Mouse (Mus musculus): ENCODE results near the gene Prkg1. TPM values are rescaled to one million over a fixed set of nuclear protein-coding genes. Genes with fewer than 3 reads are reported as not detected.
"Not testable (repeated sequence)": the region's sequence is repeated elsewhere in the genome, so short reads cannot be mapped to it uniquely, and the experiment has no call there.

Gene Prkg1
- total RNA-seq, 2 experiments from 2014 or later, result 7.4 to 7.6 TPM

DNA sequence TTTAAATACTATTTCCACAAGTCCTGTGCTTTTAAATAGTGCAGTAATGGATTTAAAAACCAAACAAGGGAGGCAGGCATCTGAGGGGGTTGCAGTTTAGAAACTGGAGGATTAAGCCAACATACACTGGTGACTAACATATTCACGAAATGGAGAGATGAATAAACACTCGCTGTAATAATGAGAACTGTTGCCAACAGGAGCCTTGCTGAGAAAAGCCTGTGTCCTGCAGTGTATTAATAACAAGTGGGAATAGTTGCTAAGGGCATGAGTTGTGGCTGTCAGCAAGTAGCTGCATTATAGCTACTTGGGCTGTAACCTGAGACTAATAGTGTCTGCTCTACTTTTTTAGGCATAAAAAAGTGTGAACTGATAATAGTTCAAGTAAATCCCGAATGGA, 480.3 kb downstream of the Prkg1 start:
- DNase-seq, result no peak

DNA sequence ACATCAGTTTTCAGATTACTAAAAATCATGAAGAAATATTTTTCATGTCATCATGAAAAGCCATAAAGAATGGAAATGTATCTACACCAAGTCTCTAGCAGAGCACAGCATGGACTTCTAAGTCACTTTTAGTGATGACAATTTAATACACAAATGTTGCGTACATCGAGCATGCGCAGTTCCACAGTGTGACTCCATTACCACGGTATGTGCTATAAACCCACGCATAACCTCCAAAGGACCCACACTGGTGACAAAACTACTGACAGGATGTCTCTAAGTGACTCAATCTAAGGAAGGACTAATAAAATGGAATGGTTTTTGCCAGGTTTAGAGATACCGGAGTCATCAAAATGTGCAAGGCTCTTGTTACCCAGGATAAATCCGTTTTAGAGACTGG, 480.7 kb downstream of the Prkg1 start:
- no peak for DNase-seq

DNA sequence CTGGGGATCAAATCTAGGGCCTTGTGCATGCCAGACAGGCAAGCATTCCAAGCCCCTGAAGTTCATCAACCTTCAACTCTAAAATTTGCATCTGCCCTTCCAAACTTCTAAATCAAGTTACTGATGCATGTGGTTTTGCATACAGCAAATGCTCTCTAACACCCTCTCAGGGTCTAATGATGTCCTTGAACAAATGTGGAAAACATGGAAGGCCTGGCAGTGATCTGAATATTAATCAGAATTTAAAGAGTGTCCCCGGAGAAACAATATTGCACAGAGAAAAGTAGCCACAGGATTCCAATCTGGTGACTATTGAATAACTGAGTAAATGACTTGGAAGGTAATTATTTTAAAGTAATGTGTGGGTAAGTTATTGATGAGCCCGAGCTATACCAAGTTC, 481.2 kb downstream of the Prkg1 start:
- no peak for DNase-seq

DNA sequence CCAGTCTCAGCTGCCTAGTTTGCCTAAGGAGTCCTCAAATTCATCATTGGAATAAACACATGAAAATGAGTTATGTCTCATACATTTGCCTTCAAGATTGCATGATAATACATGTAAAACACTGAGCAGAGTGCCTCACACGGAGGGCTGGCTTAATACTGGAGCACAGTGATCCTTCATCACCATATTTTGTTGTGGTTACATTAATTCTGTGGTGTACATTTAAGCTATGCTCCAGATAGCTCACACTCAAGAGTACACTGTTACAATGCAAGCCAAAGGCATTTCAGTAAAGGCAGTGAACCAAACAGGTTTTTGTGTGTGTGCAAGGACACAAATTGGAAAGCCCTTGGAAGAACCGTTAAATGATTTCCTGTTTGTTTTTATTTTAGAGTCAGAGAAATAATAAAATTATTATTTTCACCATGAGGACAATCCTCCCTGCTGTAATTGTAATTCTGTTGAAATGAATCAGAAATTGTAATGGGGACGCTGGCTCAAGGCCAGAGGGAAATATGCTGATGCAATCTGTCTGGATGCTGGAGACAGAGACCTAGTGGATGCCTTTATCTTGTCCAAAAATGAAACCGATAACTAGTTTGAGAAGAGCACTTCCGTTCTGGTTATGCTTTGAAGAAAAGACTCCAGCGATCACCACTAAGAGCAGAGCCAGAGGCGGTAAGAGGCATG, 484.9 kb downstream of the Prkg1 start:
- peak; percentile 65 to 68 for DNase-seq

DNA sequence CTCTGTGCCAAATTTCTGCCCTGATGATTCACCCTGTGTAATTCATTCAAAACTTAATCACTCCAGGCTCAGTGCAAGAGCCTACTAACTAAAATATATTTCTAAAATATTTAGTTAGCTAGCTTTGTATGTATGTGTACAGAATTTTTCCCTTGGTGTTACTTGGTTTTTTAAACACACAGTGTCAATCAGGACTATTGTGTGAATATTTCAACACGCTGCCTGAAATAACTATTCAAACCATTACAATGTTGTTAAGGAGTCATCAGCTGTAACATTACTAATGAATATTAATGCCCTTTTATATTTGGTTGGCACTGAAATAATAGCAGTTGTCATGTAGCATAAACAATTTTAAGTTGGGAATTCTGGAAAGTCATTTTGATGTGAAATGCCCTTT, 502.4 kb downstream of the Prkg1 start:
- DNase-seq, result no peak

GRCm38 (mm10) chr19:31260494-31260893, 504.3 kb downstream of the Prkg1 start:
- DNase-seq, result no peak

DNA sequence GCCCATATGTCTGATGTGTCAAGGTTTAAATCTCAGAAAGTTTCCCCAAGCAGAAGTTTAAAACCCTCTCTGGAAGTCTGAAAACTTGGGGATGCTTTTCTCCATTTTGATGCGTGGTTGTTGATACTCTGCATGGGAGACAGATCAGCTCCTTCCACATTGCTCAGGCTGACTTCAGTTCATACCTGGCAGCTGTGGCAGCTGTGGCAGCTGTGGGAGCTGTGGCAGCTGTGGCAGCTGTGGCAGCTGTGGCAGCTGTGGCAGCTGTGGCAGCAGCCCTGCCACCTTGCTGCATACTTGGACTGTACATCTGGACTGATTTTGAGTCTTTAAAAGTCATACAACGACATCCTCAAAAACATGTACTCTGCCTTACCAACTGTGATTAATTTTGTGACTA, 509.1 kb downstream of the Prkg1 start:
- no peak for DNase-seq

DNA sequence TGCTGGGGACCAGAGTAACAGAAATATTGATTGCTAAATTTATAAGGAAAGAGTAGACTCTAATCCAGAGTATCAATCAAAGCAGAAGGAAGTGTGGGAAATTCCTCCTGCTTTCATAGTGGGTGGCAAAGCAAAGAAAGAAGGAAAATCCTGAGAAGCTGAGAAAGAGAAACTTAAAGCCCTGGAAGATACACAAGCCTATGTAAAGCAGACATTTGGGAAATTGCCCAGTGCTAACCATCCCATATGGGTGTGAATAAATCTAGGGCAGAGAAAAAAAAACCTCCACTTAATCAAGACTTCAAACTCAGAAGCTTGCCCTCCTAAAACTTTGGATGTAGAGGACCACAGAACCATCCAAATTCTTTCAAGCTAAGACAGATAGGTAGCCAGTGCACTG, 532.4 kb downstream of the Prkg1 start:
- no peak for DNase-seq

- no peak for DNase-seq
Observed at GRCm38 (mm10) chr19:31228385-31228784, 536.4 kb downstream of the Prkg1 start.

GRCm38 (mm10) chr19:31223457-31223856, 541.4 kb downstream of the Prkg1 start:
- no peak for DNase-seq

- not testable (repeated sequence) for DNase-seq
Observed at GRCm38 (mm10) chr19:31219261-31219660, 545.6 kb downstream of the Prkg1 start.

- DNase-seq, result no peak
Observed at GRCm38 (mm10) chr19:31210850-31211249, 554.0 kb downstream of the Prkg1 start.

DNA sequence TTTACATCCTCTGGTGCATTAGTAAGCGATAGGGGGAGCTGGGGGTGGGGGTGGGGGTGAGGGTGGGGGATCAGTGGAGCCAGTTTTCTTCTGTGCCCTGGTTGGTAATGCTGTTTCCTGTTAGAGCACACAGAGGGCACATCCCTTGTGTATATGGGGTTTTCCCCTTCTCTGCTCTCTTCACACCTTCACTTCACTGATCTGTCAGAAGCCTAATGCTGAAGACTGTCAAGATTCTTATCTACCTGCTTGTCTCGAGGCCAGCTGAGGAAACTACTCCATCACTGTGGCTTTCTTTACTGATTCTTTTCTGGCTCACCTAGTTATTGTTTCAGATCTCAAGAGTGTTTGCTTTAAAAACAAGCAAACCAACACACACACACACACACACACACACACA, 554.4 kb downstream of the Prkg1 start:
- DNase-seq, result no peak

DNA sequence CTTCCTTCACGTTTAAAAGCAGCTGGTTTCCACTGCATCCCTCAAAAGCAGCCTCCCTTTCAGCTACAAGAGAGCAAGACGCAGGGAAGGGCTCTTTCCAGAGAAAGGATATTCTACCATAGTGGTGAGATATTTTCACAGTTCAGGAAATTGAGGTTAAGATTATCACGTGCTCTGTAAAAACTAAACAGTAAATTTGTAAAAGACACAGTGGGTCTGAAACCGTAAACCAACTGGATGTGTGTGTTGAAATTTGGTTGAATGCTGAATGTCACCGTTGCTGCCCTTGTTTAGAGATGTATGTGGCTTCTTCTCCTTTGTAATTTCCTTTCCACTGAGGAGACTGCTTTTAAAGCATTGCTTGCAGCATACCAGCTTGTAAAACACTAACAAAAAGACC, 565.2 kb downstream of the Prkg1 start:
- no peak for DNase-seq

GRCm38 (mm10) chr19:31198461-31198860, 566.4 kb downstream of the Prkg1 start:
- no peak for DNase-seq

GRCm38 (mm10) chr19:31197076-31197475, 567.8 kb downstream of the Prkg1 start:
- no peak for DNase-seq

- DNase-seq, result no peak
Observed at GRCm38 (mm10) chr19:31188559-31189218, 576.1 kb downstream of the Prkg1 start.

DNA sequence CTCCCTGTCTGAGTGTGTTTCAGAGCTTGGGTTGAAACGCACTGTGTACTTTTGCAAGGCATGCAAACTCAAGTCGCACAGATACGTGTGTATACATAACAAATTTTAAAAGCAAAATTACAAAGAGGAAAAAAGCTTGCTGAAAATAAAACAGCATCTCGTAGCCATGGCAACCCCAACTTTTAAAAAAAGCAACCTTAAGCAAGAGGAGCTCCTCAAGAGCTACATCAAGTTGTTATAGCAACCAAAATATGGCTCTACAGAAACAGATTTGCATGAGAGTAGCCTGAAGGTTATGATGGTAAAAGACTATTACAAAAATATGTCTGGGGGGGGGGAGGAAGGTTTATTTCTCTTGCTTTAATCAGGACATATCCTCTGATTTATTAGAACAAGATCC, 584.1 kb downstream of the Prkg1 start:
- DNase-seq, result no peak

- DNase-seq, result no peak
Observed at GRCm38 (mm10) chr19:31177279-31177922, 587.4 kb downstream of the Prkg1 start.

DNA sequence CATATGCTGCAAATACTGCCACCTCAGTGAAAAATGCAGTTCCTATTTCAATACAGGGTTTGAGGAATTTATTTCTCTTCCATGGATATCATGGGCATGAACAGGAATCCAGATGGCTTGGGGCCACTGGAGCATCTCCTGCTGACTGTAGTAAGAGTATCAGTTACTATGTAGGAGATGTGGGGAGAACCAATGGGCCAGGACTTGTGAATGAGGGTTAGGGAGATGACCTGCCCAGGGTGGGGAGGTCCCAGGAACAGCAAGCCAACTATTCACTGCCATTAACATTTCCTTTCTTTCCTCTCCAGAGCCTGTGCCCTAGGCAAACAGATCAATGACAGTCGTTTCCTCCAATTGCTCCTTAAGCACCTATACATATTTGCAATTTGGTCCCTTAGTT, 593.8 kb downstream of the Prkg1 start:
- no peak for DNase-seq

GRCm38 (mm10) chr19:31158944-31159460, 605.8 kb downstream of the Prkg1 start:
- DNase-seq, result no peak

GRCm38 (mm10) chr19:31153399-31153798, 611.4 kb downstream of the Prkg1 start:
- no peak for DNase-seq

DNA sequence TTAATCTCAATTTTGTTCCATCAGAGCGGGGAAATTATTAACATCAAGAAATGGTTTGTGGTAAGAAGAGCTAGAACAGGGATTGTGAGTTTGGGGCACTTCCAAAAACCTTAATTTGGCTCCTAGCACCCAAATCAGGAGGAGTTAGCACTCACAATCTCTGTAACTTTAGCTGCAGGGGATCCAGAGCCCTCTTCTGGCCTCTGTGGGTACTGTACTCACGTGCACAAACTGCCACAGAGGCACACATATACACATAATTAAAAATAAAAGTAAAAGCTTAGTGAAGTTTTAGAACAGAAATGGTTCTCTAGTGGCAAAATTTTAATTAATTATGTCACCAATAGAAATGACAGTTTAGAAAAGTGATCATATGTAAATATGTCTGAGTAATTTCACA, 614.9 kb downstream of the Prkg1 start:
- DNase-seq, result no peak
